Mouse (Mus musculus): Measurements from ENCODE around the gene Tmem223. TPM values are rescaled to one million over a fixed set of nuclear protein-coding genes. Genes with fewer than 3 reads are reported as not detected.
A peak's percentile ranks its signal among the peaks of the same experiment; 100 is the strongest.
"Not testable (repeated sequence)": the region's sequence is repeated elsewhere in the genome, so short reads cannot be mapped to it uniquely, and the experiment has no call there.

The Tmem223 gene
- polyA plus RNA-seq, 1 experiment from 2014 or later = 210 TPM

- WGBS = 49% methylated on average over 3 of the region's 3 CpGs
- H3K27ac ChIP-seq = not testable (repeated sequence)
Observed at GRCm38 (mm10) chr19:8728335-8729099, 42.3 kb upstream of the Tmem223 start.

GRCm38 (mm10) chr19:8734334-8734733 lies 36.5 kb upstream of the Tmem223 start:
- ATAC-seq (ENCODE audit: low FRiP score) = no peak
- H3K9me3 ChIP-seq = no peaks in the 10 kb centered on the region
- no peak overlapping the region for H3K9ac ChIP-seq
- no peak overlapping the region for H3K4me3 ChIP-seq (replicated peaks)
- H3K27me3 ChIP-seq = no peaks in the 10 kb centered on the region
- H3K4me1 ChIP-seq = peaks cover 10% of the 10 kb centered on the region
- 64% methylated on average over 3 of the region's 3 CpGs for WGBS
- H3K27ac ChIP-seq = no peak overlapping the region
- H3K36me3 ChIP-seq (replicated peaks) = peaks cover 18% of the 10 kb centered on the region
- H3K4me2 ChIP-seq = no peak overlapping the region

More at GRCm38 (mm10) chr19:8728335-8729099, 42.3 kb upstream of the Tmem223 start:
- H3K9me3 ChIP-seq; ATAC-seq (ENCODE audit: low FRiP score); H3K4me3 ChIP-seq (replicated peaks); H3K27me3 ChIP-seq; H3K9ac ChIP-seq; H3K4me2 ChIP-seq: not testable (repeated sequence)
- Histone ChIP-seq H3K36me3 (replicated peaks) (peaks cover 29% of the 10 kb centered on the region), H3K4me1 (peaks cover 20% of the 10 kb centered on the region)

DNA sequence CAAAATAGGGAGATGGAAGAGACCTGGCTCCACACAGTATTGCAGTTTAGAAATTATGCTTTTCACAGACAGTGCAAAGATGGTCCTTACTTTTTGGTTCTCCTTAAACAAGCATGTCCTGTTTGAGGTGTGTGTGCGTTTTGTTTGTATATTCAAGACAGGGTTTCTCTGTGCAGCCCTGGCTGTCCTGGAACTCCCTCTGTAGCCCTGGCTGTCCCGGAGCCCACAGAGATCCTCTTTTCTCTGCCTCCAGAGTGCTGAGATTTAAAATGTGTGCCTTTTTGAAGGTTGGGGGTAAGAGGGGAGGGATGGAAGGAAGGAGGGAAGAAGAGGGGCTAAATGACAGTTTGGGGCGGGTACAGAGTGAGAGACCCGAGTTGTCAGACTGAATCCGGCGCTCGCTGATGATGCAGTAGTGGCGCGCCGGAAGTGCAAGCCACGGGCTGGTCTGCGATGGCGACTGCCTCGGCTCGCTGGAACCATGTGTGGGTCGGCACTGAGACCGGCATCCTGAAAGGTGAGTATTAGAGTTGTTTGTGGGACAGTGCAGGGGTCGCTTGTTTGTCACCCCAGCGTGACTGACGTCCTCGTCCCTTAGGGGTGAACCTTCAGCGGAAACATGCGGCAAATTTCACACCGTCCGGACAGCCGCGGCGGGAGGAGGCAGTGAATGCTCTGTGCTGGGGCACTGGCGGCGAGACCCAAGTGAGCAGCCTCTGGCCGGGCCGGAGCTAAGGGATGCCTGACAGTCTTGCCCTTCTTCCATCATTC lies 35.2 kb upstream of the Tmem223 start, which contains the start of gene Wdr74:
Gene Wdr74, plus strand, starts transcription at position 439 of the 771 bp plus-strand sequence.
- H3K27me3 ChIP-seq = no peaks in the 10 kb centered on the region
- peak within 1 kb of the TSS; percentile 78 for H3K9ac ChIP-seq
- peak within 1 kb of the TSS; percentile 62 for H3K27ac ChIP-seq
- peak; percentile 95 for ATAC-seq (ENCODE audit: low FRiP score)
- peaks cover 14% of the 10 kb centered on the region for H3K4me1 ChIP-seq
- no peaks in the 10 kb centered on the region for H3K9me3 ChIP-seq
- WGBS = under 1% methylated on average over 32 of the region's 32 CpGs
- peak within 1 kb of the TSS; percentile 93 for H3K4me2 ChIP-seq
- peak within 1 kb of the TSS; percentile 85 for H3K4me3 ChIP-seq (replicated peaks)
- H3K36me3 ChIP-seq (replicated peaks) = peaks cover 30% of the 10 kb centered on the region

- WGBS = 2% methylated on average over 11 of the region's 11 CpGs
- peak overlapping the region; percentile 78 for H3K9ac ChIP-seq
Observed at GRCm38 (mm10) chr19:8736160-8736467, 34.7 kb upstream of the Tmem223 start.

DNA sequence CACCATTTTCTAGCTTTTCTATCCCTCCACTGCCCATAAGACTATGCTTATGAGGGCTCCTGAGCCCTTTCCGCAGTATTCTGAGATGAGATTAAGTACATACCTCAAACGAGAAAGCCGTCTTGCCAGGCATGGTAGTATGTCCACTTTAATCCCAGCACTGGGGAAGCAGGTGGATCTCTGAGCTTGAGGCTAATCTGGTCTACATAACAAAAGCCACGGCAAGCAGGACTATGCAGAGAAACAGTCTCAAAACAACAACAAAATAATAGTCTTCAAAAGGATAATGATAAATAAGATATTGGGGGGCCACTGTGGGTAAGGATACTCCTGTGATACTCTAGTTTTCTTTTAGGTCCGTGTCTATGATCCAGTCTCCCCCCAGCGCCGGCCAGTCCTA lies 31.9 kb upstream of the Tmem223 start:
- WGBS = 91% methylated on average over 7 of the region's 7 CpGs
- Histone ChIP-seq H3K4me1 (peaks cover 33% of the 10 kb centered on the region), H3K4me3 (replicated peaks) (no peak overlapping the region), H3K4me2 (no peak overlapping the region), H3K36me3 (replicated peaks) (peaks cover 47% of the 10 kb centered on the region), H3K9me3 (no peaks in the 10 kb centered on the region), H3K9ac (no peak overlapping the region), H3K27me3 (no peaks in the 10 kb centered on the region), H3K27ac (no peak overlapping the region)
- no peak for ATAC-seq (ENCODE audit: low FRiP score)

More at GRCm38 (mm10) chr19:8736160-8736467, 34.7 kb upstream of the Tmem223 start:
- H3K4me1 ChIP-seq = peaks cover 19% of the 10 kb centered on the region
- peak overlapping the region; percentile 93 for H3K4me2 ChIP-seq
- H3K4me3 ChIP-seq (replicated peaks) = peak overlapping the region; percentile 85
- H3K9me3 ChIP-seq = no peaks in the 10 kb centered on the region
- ATAC-seq (ENCODE audit: low FRiP score) = no peak; the same call in 1 of the 2 replicates
- H3K36me3 ChIP-seq (replicated peaks) = peaks cover 33% of the 10 kb centered on the region
- H3K27ac ChIP-seq = peak overlapping the region; percentile 53; the same call in 1 of the 2 replicates
- H3K27me3 ChIP-seq = no peaks in the 10 kb centered on the region

DNA sequence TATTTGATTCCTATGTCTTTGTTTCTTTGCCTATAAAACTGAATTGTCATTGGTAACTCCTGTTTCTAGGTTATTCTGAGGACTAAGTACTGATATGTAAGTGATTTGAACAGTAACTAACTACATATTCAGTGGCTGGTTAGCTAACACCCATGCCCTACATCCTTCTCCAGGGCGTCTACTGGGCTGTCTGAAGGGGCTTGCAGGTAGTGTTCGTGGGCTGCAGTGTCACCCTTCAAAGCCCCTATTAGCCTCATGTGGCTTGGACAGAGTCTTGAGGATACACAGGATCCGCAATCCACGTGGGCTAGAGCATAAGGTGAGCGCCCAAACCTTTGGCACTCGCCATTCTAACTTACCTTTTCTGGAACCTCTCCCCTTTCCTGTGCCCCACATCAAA lies 31.1 kb upstream of the Tmem223 start:
- H3K9ac ChIP-seq = no peak overlapping the region
- no peak overlapping the region for H3K27ac ChIP-seq
- 92% methylated on average over 6 of the region's 6 CpGs for WGBS
- peaks cover 33% of the 10 kb centered on the region for H3K4me1 ChIP-seq
- peaks cover 52% of the 10 kb centered on the region for H3K36me3 ChIP-seq (replicated peaks)
- no peak overlapping the region for H3K4me2 ChIP-seq
- no peaks in the 10 kb centered on the region for H3K9me3 ChIP-seq
- H3K4me3 ChIP-seq (replicated peaks) = no peak overlapping the region
- no peaks in the 10 kb centered on the region for H3K27me3 ChIP-seq
- ATAC-seq (ENCODE audit: low FRiP score) = no peak

DNA sequence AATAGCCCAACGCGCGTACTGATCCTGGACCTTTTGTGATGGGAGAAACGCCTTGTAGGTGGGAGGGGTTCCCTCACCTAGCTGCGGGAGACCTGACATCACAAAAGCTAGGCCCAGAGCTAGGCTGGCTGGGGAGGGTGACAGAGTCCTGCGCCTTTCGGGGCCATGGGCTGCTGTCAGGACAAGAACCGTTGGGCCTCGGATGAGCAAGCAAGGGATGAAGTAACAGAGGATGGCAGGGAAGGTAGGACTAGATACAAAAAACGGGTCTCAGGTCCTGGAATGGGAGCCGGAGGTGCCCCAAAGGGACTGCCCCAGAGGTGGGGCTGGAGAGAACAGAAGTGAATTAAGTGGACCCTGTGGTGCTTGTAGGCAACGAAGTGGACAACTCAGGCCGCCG lies 30.2 kb upstream of the Tmem223 start, which contains the start of gene 1700092M07Rik:
Gene 1700092M07Rik, plus strand, starts transcription at position 116 of the 400 bp plus-strand sequence.
- H3K4me1 ChIP-seq = peaks cover 33% of the 10 kb centered on the region
- H3K27me3 ChIP-seq = no peaks in the 10 kb centered on the region
- peaks cover 62% of the 10 kb centered on the region for H3K36me3 ChIP-seq (replicated peaks)
- peak within 1 kb of the TSS; percentile 88 for H3K9ac ChIP-seq
- no peak for ATAC-seq (ENCODE audit: low FRiP score)
- 68% methylated on average over 14 of the region's 14 CpGs for WGBS
- H3K27ac ChIP-seq = peak within 1 kb of the TSS; percentile 90
- H3K4me3 ChIP-seq (replicated peaks) = peak within 1 kb of the TSS; percentile 79
- no peaks in the 10 kb centered on the region for H3K9me3 ChIP-seq
- peak within 1 kb of the TSS; percentile 92 for H3K4me2 ChIP-seq

GRCm38 (mm10) chr19:8741243-8741869 lies 29.4 kb upstream of the Tmem223 start, which contains the start of gene Stx5a:
Gene Stx5a, plus strand, starts transcription at chr19:8741413.
- peak within 1 kb of the TSS; percentile 88 for H3K9ac ChIP-seq
- peak within 1 kb of the TSS; percentile 90 for H3K27ac ChIP-seq
- H3K4me3 ChIP-seq (replicated peaks) = peak within 1 kb of the TSS; percentile 79
- WGBS = under 1% methylated on average over 36 of the region's 36 CpGs
- no peaks in the 10 kb centered on the region for H3K9me3 ChIP-seq
- no peaks in the 10 kb centered on the region for H3K27me3 ChIP-seq
- H3K4me1 ChIP-seq = peaks cover 30% of the 10 kb centered on the region
- H3K36me3 ChIP-seq (replicated peaks) = peaks cover 69% of the 10 kb centered on the region
- H3K4me2 ChIP-seq = peak within 1 kb of the TSS; percentile 92
- peak; percentile 98 for ATAC-seq (ENCODE audit: low FRiP score)

DNA sequence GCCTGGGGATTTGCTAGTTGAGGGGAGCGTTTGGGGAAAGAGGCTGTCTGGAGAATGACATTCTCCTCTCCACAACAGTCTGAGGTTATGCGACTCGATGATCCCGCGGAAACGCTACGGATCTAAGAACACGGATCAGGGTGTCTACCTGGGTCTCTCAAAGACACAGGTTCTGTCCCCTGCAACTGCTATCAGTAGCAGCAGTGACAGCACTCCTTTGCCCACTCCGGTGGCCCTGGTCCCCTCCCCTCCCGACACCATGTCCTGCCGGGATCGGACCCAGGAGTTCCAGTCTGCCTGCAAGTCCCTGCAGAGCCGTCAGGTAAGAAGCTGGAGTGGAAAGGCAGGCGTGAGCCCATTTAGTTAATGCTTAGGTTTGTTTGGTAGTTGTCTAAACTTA lies 28.6 kb upstream of the Tmem223 start:
- ATAC-seq (ENCODE audit: low FRiP score) = no peak
- H3K4me1 ChIP-seq = peaks cover 25% of the 10 kb centered on the region
- no peaks in the 10 kb centered on the region for H3K9me3 ChIP-seq
- H3K27me3 ChIP-seq = no peaks in the 10 kb centered on the region
- peak overlapping the region; percentile 92 for H3K4me2 ChIP-seq
- H3K9ac ChIP-seq = peak overlapping the region; percentile 88
- H3K27ac ChIP-seq = peak overlapping the region; percentile 59
- WGBS = 18% methylated on average over 14 of the region's 14 CpGs
- H3K4me3 ChIP-seq (replicated peaks) = peak overlapping the region; percentile 79
- H3K36me3 ChIP-seq (replicated peaks) = peaks cover 77% of the 10 kb centered on the region

GRCm38 (mm10) chr19:8745382-8745781 lies 25.4 kb upstream of the Tmem223 start:
- Histone ChIP-seq H3K4me3 (replicated peaks) (no peak overlapping the region), H3K4me2 (no peak overlapping the region), H3K4me1 (peaks cover 21% of the 10 kb centered on the region), H3K27ac (no peak overlapping the region), H3K9me3 (no peaks in the 10 kb centered on the region), H3K36me3 (replicated peaks) (peaks cover 81% of the 10 kb centered on the region), H3K9ac (no peak overlapping the region), H3K27me3 (no peaks in the 10 kb centered on the region)
- WGBS = 100% methylated on average over 1 of the region's 1 CpGs
- ATAC-seq (ENCODE audit: low FRiP score) = no peak

- no peaks in the 10 kb centered on the region for H3K27me3 ChIP-seq
- 63% methylated on average over 2 of the region's 2 CpGs for WGBS
- no peak overlapping the region for H3K4me2 ChIP-seq
- H3K4me1 ChIP-seq = peaks cover 10% of the 10 kb centered on the region
- H3K9me3 ChIP-seq = no peaks in the 10 kb centered on the region
- no peak overlapping the region for H3K9ac ChIP-seq
- ATAC-seq (ENCODE audit: low FRiP score) = no peak
- no peak overlapping the region for H3K27ac ChIP-seq
- H3K36me3 ChIP-seq (replicated peaks) = peaks cover 95% of the 10 kb centered on the region
- no peak overlapping the region for H3K4me3 ChIP-seq (replicated peaks)
Observed at GRCm38 (mm10) chr19:8747368-8747767, 23.4 kb upstream of the Tmem223 start.

DNA sequence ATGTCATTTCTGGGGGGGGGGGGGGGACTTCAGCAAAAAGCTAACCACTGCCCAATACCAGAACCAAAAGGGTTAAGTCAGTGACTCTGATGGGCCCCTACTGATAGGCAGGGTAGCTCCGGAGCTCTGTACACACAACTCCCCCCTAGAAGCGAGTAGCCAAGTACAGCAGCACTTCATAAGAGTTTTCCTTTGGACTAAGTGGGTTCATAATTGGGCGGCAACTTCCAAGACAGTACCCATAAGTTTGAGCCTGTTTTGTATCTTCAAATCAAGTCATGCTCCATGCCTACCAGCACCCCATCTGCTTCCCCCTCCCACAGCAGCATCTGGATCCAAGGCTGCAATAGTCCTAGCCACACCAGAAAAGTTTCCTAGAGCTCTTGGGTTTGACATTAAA lies 15.1 kb upstream of the Tmem223 start:
- peaks cover 25% of the 10 kb centered on the region for H3K4me1 ChIP-seq
- peaks cover 35% of the 10 kb centered on the region for H3K36me3 ChIP-seq (replicated peaks)
- no peaks in the 10 kb centered on the region for H3K27me3 ChIP-seq
- H3K4me2 ChIP-seq = peak overlapping the region; percentile 68; the same call in 1 of the 2 replicates
- H3K9me3 ChIP-seq = no peaks in the 10 kb centered on the region
- no peak overlapping the region for H3K4me3 ChIP-seq (replicated peaks)
- no peak overlapping the region for H3K9ac ChIP-seq
- H3K27ac ChIP-seq = no peak overlapping the region
- no peak for ATAC-seq (ENCODE audit: low FRiP score)
- WGBS = 85% methylated on average over 3 of the region's 3 CpGs
